Comparison of ENCODE assay signal across 10 mouse cellular contexts in genomic region chr5:14833165-14833860, GRCm38 (mm10).
DNase-seq lines count a peak whose midpoint lies in the region; ATAC-seq and TF ChIP-seq lines count a peak whose summit lies in the region.
"Had no signal": no experiment of that assay in that cellular context is flagged by ENCODE, and none has a peak within 500 bp of the region (broad histone marks: within the 10 kb centered on the region; RNA-seq: fewer than 3 reads in every experiment).

No protein-coding gene starts in this region.

- H3K4me3 ChIP-seq in stomach, embryonic 16.5 days (replicated peaks; ENCODE audit: low read length), result no peak overlapping the region
- no peak overlapping the region for H3K4me3 ChIP-seq in stomach, postnatal 0 days (ENCODE audit: low read depth, low read length)
- H3K4me3 ChIP-seq in midbrain, embryonic 13.5 days (replicated peaks), result no peak overlapping the region
- no peak overlapping the region for H3K4me3 ChIP-seq in heart, adult 2 months
- H3K4me3 ChIP-seq: heart, embryonic 13.5 days; kidney, embryonic 15.5 days had no signal

- H3K79me2 ChIP-seq in heart, adult 2 months (replicated peaks; ENCODE audit: control insufficient read depth, insufficient read depth, low read length), result no peaks in the 10 kb centered on the region

- peak; percentile 4 to 12 for DNase-seq in cerebellum, adult 18-20 months
- DNase-seq in cerebellum, adult 11 months, result no peak
- no peak for DNase-seq in stomach, postnatal 0 days (ENCODE audit: low spot score)
- no peak for DNase-seq in kidney, adult 9 months
- DNase-seq in heart, adult 2 months, result no peak
- no peak for DNase-seq in kidney, adult 8-10 months

- no peak for TF ChIP-seq EP300 in stomach, postnatal 0 days (optimal IDR thresholded peaks at IDR 0.05)
- TF ChIP-seq EP300 in heart, adult 2 months (IDR thresholded peaks at IDR 0.05; ENCODE audit: insufficient read depth, low read depth, low read length), result no peak

- intact Hi-C loops in heart, adult 2 months (cut with DNase I), result no loop called here

- H3K4me1 ChIP-seq in stomach, embryonic 16.5 days (ENCODE audit: control insufficient read depth, insufficient read depth, low read length), result peaks cover 3% of the 10 kb centered on the region; the same call in 1 of the 2 replicates
- no peaks in the 10 kb centered on the region for H3K4me1 ChIP-seq in stomach, postnatal 0 days (replicated peaks; ENCODE audit: control insufficient read depth, insufficient read depth)
- peaks cover 16% of the 10 kb centered on the region for H3K4me1 ChIP-seq in midbrain, embryonic 13.5 days (replicated peaks)
- no peaks in the 10 kb centered on the region for H3K4me1 ChIP-seq in heart, adult 2 months (ENCODE audit: control insufficient read depth, insufficient read depth, low read length)
- H3K4me1 ChIP-seq: heart, embryonic 13.5 days; kidney, embryonic 15.5 days had no signal

- ATAC-seq in stomach, embryonic 16.5 days (ENCODE audit: insufficient read depth, low FRiP score), result no peak
- no peak for ATAC-seq in stomach, postnatal 0 days (ENCODE audit: low FRiP score, low TSS enrichment)
- ATAC-seq in midbrain, embryonic 13.5 days, result peak; percentile 71

- H3K9ac ChIP-seq in stomach, embryonic 16.5 days (ENCODE audit: low read length), result no peak overlapping the region
- no peak overlapping the region for H3K9ac ChIP-seq in stomach, postnatal 0 days (ENCODE audit: low read length)
- no peak overlapping the region for H3K9ac ChIP-seq in midbrain, embryonic 13.5 days (replicated peaks)
- H3K9ac ChIP-seq in heart, adult 2 months (ENCODE audit: low read depth, low read length), result no peak overlapping the region
- H3K9ac ChIP-seq: heart, embryonic 13.5 days; kidney, embryonic 15.5 days had no signal

- WGBS in stomach, embryonic 16.5 days, result 78% methylated on average over 3 of the region's 3 CpGs
- 71% methylated on average over 3 of the region's 3 CpGs for WGBS in stomach, postnatal 0 days
- WGBS in midbrain, embryonic 13.5 days, result 38% methylated on average over 3 of the region's 3 CpGs
- 63% methylated on average over 3 of the region's 3 CpGs for WGBS in heart, adult 2 months

- H3K9me3 ChIP-seq in stomach, embryonic 16.5 days (replicated peaks; ENCODE audit: control insufficient read depth, low read length), result no peaks in the 10 kb centered on the region; the same call in 1 of the 2 replicates
- H3K9me3 ChIP-seq in stomach, postnatal 0 days (ENCODE audit: control insufficient read depth, low read length), result no peaks in the 10 kb centered on the region
- H3K9me3 ChIP-seq in midbrain, embryonic 13.5 days, result no peaks in the 10 kb centered on the region
- H3K9me3 ChIP-seq: heart, embryonic 13.5 days; kidney, embryonic 15.5 days had no signal

- H3K4me2 ChIP-seq in stomach, embryonic 16.5 days (ENCODE audit: low read depth, low read length), result no peak overlapping the region
- H3K4me2 ChIP-seq in stomach, postnatal 0 days (replicated peaks; ENCODE audit: low read depth), result no peak overlapping the region
- no peak overlapping the region for H3K4me2 ChIP-seq in midbrain, embryonic 13.5 days (replicated peaks)
- H3K4me2 ChIP-seq: heart, embryonic 13.5 days; kidney, embryonic 15.5 days had no signal

- TF ChIP-seq POLR2A in heart, adult 2 months (IDR thresholded peaks at IDR 0.05; ENCODE audit: insufficient read depth, low read depth, low read length), result no peak

- no peaks in the 10 kb centered on the region for H3K27me3 ChIP-seq in stomach, embryonic 16.5 days (ENCODE audit: control insufficient read depth, insufficient read depth, low read length)
- H3K27me3 ChIP-seq in stomach, postnatal 0 days (ENCODE audit: control insufficient read depth, insufficient read depth, low read length), result no peaks in the 10 kb centered on the region
- no peaks in the 10 kb centered on the region for H3K27me3 ChIP-seq in midbrain, embryonic 13.5 days
- H3K27me3 ChIP-seq in heart, adult 2 months (ENCODE audit: control insufficient read depth, insufficient read depth, low read length), result no peaks in the 10 kb centered on the region
- H3K27me3 ChIP-seq: heart, embryonic 13.5 days; kidney, embryonic 15.5 days had no signal

- TF ChIP-seq CTCF in stomach, postnatal 0 days (IDR thresholded peaks at IDR 0.05; ENCODE audit: low read depth), result no peak
- TF ChIP-seq CTCF in heart, adult 2 months (IDR thresholded peaks at IDR 0.05), result no peak

- no peaks in the 10 kb centered on the region for H3K36me3 ChIP-seq in stomach, embryonic 16.5 days (ENCODE audit: control insufficient read depth, insufficient read depth, low read length)
- no peaks in the 10 kb centered on the region for H3K36me3 ChIP-seq in stomach, postnatal 0 days (ENCODE audit: control insufficient read depth, insufficient read depth, low read length)
- H3K36me3 ChIP-seq in midbrain, embryonic 13.5 days, result no peaks in the 10 kb centered on the region
- H3K36me3 ChIP-seq in heart, adult 2 months (ENCODE audit: control insufficient read depth, insufficient read depth, low read length), result no peaks in the 10 kb centered on the region
- H3K36me3 ChIP-seq: heart, embryonic 13.5 days; kidney, embryonic 15.5 days had no signal

- H3K27ac ChIP-seq in stomach, embryonic 16.5 days (ENCODE audit: low read length), result peak overlapping the region; percentile 15; the same call in 1 of the 2 replicates
- no peak overlapping the region for H3K27ac ChIP-seq in stomach, postnatal 0 days (replicated peaks)
- H3K27ac ChIP-seq in midbrain, embryonic 13.5 days, result no peak overlapping the region
- H3K27ac ChIP-seq in heart, adult 2 months, result no peak overlapping the region
- H3K27ac ChIP-seq: heart, embryonic 13.5 days; kidney, embryonic 15.5 days had no signal

Comparison
In these comparisons a context has a peak if more than half of its experiments do, and no peak if none do; other contexts are left out.
1. DNase-seq: peak in cerebellum, adult 18-20 months (2 of 2); none in cerebellum, adult 11 months (single experiment), stomach, postnatal 0 days (single experiment), kidney, adult 9 months (single experiment), heart, adult 2 months (0 of 2) and kidney, adult 8-10 months (0 of 2).